Mouse (Mus musculus): ENCODE measurements around the gene Sgsm1.

Sgsm1 gene

DNA sequence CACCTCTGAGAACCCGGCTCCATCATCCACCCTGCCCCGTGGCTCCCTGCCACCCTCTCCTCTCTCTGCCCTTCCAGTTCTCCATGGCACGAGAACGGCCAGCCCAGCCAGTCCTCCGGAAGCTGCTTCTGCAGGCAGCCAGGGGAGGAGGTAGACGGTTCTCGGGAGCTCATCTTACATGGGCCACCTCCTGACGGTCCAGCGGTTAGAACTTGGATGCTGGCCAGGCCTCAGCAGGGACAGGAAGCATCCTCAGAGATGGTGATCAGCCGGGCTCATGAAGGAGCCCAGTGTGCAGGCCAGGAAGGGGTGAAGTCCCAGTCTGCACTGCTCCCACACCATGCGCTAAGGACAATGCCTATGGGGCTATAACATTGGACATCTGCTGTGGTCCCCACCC is 96.1 kb downstream of the Sgsm1 start:
- no peak for DNase-seq

DNA sequence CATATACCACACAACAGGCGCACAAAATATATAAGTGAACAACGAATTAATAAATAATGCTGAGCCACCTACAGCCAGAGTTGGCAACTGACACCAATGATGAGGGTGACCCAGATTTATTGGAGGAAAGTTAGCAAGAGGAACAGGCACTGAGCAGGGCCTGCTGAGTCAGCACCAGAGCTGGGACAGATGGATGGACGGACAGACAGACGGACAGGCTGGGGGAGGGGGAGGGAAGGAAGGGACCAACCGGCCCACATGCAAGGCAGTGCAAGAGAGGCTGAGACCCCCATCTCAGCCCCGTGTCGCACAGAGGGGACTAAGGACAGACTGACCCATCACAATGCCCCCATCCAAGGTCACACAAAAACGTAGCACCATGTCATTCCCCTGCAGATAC is 96.5 kb downstream of the Sgsm1 start:
- DNase-seq = no peak

DNA sequence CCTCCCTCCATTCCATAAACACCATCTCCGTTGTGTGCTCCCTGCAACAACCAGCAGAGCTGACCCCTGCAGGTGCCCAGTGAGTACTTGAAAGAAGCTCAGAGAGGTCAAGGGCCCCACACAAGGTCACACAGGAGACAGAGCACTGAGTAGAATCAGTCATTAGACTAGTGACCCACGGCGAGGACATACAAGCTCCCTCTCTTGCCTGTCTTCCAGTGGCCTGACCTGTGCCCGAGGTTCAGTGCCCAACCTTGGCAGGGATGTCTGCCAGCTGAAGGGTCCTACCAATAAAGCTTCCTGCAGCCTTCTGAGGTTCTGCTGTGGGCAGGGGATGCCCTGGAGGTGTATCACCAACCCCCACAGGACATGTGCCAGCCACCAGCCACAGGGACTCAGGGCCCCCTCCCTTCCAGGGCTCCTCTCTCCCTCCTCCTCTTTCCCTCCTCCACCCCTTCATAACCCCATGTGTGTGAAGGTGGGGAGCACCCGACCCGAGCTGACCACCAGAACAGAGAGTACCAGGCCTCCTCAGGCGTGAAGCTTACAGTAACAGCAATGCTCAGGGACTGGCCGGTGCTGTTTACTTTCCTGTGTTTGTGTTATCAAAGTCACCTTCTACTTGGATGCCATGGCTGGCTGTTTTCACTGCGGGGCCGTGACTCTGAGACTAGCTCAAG is 98.3 kb downstream of the Sgsm1 start:
- DNase-seq = no peak

DNA sequence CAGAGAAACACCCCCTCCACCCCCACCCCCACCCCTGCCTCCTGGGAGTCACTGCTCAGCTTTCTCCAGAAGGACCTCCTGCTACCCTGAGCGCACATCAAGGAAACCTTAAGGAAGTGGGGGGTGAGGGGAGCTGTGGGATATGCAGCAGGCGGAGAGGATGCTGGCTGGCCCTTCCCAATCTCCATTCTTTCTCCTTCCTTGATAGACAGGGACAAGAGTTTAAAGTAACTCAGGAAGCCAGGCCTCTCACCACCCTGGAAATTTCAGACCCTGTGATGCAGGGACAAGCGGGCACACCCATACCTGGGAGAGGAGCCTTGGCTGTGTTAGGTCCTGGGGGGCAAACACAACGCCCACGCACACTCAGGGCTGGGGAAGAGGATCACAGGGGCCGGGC is 100.3 kb downstream of the Sgsm1 start:
- no peak for DNase-seq

DNA sequence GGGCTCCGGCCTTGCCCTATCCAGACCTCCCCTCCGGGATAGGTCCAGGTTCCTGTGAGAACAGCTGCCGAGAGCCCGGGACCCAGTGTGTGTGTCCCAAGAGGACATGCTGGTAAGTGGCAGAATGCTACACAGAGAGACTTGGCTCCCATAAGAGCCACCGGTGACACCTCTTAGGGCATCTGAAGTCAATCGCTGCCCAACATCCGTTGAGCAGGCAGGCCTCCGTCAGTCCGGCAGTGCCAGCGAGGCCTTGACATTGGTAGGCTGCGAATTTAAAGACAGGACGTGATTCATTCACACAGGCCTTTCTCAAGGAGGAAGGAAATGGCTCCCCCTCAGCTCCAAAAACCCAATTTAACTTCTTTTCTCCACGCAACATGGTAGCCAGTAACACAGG is 100.7 kb downstream of the Sgsm1 start:
- no peak for DNase-seq

DNA sequence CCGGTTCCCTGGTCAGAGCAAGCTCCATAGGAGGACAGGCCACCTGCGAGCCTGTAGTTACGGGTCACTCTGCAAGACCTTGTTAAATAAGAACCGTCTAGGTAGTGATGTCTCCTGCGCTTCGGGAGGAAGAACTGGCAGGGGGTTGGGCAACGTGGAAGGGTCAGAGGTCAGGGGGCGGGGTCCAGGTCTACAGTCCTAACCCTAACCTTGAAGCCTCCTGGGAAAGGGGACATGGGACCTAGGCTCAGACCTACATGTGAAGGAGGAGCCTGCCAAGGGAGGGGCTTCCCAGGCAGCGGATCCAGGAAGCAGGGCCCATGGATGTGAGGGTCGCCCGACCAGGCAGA is 101.2 kb downstream of the Sgsm1 start:
- no peak for DNase-seq

DNA sequence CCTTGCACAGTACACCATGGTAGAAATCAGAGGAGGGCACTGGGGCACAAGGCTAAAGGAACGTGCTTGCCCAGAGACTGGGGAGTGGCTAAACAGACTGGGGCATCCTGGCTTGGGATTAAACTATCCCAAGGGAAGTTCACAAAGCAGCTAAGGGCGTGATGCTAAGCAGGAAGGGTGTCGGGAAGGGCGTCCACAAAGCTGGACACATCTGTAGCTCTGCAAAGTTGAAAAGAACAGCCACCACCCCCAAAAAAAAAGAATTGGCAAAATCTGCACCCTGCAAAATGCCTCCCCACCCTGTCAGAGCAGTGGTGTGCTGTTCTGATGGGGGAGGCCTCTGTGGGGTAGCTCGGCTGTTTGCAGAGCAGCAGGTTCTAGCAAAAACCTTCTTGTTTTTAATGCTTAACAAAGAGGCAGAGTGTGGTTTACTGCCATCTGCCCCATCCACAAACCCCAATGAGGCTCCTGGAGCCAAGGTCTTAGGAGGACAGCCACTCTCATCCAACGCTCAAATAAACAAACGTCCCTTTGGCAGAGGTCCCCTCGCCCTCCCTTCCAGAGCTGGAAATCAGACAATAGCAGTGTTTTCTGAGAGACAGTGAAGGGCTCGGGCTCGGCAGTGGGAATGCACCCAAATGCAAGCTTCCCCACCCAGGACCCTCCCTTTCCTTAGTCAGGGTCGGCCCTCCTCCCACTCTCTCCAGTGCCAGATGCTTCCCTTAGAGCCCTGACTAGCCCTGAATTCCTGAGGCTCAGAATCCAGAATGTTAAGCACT is 101.8 kb downstream of the Sgsm1 start:
- no peak for DNase-seq

DNA sequence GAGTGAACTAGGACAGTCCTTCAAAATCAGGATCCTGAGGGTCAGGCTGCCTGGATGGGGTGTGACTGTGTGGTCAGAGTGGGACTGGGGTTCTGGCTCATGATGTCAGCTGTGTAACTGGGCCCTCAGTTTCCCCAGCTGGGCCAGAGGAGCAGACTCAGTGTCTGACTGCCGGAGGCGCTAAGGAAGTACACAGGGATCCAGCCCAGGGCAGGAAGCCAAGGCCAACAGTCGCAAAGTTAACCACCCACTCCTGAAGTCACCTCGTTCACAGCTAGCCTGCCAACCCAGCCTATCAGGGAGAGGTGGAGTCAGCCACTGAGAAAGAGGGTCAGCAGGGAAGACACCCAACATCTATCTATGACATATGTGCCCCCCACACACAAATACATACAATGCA is 102.5 kb downstream of the Sgsm1 start:
- DNase-seq = no peak

DNA sequence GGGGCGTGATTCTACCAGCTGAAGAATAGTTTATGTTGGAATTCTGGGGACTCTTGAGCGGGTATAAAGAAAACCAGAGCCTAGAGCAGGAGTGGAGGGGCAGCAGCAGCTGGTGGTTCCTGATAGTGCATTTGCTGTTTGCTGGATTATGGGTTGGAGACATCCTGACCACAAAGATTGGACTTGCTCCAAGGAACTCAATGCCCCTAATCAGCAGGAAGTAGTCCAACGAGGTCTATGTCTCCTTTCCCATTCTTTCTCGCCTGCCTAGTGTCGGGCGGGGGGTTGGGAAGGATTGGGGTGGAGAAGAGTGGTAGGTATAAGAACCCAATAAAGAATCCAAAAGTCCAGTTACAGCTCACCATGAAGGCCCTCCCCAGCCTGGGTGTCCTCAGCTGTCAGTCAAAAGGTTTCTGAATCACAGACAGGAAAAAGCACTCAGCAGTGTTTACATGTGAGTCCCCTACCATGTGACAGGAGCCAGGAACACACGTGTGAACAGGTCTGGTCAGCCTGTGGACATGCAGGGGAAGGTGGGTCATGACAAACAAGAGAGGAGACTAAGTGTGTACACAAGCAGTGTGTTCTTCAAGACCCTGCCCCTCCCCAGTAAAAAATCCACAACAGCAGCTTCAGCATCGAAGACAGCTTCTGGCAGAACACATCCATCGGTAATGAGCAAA is 103.8 kb downstream of the Sgsm1 start:
- DNase-seq = no peak

DNA sequence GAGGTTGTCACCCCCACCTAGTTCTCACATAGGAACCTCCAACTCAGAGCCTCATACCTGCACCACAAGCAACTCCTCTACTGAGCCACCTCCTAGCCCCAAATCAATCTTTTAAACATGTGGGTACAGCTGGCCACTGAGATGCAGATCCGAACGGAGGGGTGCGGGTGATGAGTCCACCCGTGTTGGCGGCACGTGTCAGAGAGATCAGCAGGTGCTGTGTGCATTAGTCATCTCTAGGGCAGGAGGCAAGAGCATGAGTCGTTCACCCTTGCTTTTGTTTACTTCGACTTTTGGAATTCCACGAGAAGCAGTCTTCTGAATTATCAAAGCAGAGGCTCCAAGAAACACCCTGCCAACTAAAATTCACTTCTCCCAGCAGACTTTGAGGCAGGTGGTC is 106.4 kb downstream of the Sgsm1 start:
- no peak for DNase-seq

DNA sequence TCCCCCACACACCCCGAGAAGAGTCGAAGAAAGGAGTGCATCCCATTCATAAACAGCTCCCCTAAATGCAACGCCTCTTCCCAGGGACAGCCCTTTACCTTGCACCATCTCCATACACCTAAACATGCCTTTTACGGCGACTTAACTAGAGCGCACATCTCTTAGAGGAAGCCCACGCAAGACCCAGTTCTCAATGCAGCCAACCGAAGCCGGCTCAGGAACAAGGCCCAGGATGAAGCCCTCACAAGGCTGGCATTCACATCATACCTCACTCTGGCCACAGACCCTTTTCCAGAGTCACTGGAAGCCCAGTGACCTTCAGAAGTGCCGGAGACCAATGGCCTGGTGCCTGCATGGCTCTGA is 110.8 kb downstream of the Sgsm1 start:
- DNase-seq = no peak

DNA sequence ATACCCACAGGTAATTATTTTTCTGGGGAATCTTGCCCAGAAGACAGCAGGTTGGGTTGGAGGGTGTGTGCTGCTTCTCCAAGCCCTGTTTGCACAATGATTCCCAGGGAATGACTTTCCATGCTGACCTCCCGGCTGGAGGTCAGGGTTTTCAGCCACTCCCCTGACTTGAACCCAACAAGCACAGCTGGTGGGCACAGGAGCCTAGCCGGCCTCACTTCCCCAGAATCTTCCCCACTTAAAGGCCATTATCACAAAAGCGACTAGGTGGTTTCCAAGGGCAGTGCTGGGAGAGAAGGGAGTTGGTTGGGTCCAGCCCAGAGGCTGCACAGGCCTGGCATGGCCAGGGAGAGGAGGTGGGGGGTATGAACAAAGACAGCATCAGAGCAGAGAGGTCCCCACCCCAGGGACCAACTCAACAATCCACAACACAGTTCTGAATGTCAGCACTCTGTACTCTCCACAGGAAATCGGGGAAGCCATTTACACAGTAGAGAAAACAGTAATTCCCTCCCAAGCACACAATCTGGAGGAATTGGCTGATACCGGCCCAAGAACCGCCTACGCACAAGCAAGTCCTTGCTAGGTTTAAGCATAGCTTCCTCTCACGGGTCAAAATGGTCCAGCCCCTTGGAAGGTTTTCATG is 111.3 kb downstream of the Sgsm1 start:
- no peak for DNase-seq

DNA sequence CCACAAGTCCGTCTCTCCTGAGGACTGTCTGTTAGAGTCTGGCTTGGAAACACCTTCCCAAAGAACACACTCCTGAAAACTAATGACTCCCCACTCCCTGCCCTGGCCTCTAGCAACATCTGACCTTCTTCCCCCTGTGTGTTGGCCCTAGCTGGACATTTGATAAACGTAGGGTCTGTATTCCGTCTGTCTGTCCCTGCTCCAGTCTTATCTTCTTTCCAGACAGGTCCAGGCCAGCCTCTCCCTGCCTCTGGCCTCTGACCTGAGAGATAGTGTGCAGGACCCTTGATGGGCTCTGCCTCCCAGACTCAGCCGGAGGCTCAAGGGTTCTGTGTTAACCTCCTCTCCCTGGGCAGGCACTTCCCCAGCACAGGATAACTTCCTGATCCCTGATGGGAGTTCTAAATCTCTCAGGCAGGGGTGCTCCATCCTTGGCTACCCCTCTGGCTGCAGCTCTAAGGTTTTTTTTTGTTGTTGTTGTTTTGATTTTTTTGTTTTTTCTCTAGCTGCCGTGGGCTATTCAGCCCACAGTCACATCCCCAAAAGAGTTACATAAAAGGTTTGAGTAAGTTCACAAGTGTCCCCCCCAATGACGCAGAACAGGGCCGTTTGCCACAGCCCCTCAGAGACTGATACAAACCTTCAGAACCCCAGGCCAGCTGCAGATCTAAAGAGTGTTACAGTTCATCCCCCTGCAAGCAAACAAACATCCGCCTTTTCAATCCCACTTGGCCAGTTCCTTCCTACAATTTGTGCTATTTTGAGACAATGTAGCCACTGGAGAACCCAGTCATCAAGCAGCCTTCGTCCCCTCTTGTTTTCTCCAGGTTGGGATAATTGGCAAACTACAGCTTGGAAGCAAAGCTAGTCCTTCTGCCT is 113.4 kb downstream of the Sgsm1 start:
- no peak for DNase-seq

DNA sequence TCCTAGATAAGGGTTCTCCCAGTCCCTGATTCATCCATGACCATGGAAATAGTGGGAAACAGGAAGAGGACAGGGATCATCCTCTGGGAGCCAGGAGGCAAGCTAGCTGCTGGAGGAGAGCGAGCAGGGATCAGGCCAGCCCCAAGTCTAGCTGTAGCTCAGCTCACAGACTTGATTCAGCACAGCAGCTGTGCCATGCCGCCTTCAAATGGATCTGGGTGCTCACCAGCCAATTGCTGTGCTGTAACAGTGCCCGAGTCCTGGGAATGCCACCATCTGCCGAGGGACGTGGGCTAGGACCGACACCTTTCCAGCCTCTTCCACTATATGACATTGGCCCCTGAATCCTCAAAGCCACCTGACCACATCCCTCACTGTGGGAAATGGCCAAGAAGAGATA is 114.7 kb downstream of the Sgsm1 start:
- no peak for DNase-seq

DNA sequence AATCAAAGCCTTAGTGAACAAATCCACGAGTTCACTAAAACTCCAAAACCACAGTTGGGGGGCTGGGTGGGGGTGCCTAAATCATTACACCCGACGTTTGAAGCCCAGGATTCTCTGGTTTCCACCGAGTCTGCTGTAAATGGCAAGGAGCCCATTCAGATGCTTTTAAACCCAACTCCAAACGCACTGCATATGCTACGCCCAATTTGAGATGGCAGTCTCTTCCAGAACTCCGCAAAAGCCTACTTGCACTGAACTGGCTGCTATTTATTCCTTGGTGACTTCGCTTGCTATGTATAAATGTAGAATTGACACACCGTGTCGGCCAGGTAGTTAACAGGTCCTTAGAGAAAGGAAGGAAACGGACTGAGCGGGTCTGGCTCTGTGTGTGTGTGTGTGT is 115.1 kb downstream of the Sgsm1 start:
- DNase-seq = no peak

DNA sequence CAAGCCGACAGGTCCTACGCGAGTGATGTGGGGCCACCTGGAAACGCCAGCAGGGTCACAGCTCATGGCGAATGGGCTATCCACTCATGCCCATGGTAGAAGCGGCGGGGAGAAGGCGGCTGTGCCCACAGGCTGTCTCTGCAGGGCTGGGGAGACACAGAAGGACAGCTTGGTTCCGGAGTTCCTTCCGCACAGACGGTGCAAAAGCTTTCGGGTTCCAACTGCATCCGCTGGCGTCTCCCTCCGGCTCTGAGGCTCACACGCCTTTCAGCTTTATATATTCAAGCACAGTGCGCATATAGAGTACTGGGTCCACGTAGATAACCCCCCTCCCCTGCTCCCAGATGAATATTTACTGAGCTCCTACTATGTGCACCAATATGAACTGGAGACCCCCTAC is 116.8 kb downstream of the Sgsm1 start:
- no peak for DNase-seq

Measured in thymus, postnatal 14 days (tissue).